Mouse (Mus musculus) cortical plate, adult 2 months (tissue): ENCODE results near the gene Ivns1abp. TPM values are rescaled to one million over a fixed set of nuclear protein-coding genes. Genes with fewer than 3 reads are reported as not detected.
A peak's percentile ranks its signal among the peaks of the same experiment; 100 is the strongest.

ENCODE experiments used
- H3K27ac ChIP-seq: fragments of 200-500 bp; 2 replicates; pipeline ENCODE4 v1.5.1; 2012; ENCODE audit warnings: low read length, control low read depth, inconsistent platforms; ENCODE audit not compliant: insufficient read depth
- H3K4me1 ChIP-seq: fragments of 200-500 bp; 2 replicates; pipeline ENCODE4 v1.6.1; 2011; ENCODE audit warnings: low read length; ENCODE audit not compliant: control insufficient read depth, insufficient read depth
- H3K4me3 ChIP-seq: fragments of 200-500 bp; 2 replicates; pipeline ENCODE4 v1.5.1; 2011; ENCODE audit warnings: mild to moderate bottlenecking, low read length, control low read depth; ENCODE audit not compliant: insufficient read depth
- CTCF ChIP-seq: fragments of 200-500 bp; IDR thresholded peaks from 2 replicates; pipeline ENCODE4 v1.5.1; 2011; ENCODE audit warnings: mild to moderate bottlenecking, control low read depth, low read length; ENCODE audit not compliant: insufficient read depth; ENCODE audit errors: extremely low read depth
- POLR2A ChIP-seq: fragments of 200-500 bp; IDR thresholded peaks from 2 replicates; pipeline ENCODE4 v1.6.1; 2011; ENCODE audit warnings: mild to moderate bottlenecking, low read length, control low read depth; ENCODE audit not compliant: insufficient read depth; ENCODE audit errors: extremely low read depth
- polyA plus RNA-seq: library from polyadenylated mRNA; depleted of rRNA; stranded (reverse); fragments of >200 nt; gene quantifications from 2 replicates; pipeline ENCODE4 v1.2.3, GENCODE M21; 2012; rRNA removed

The Ivns1abp gene
- polyA plus RNA-seq, 1 experiment, result 131 TPM

- H3K27ac ChIP-seq, result no peak overlapping the region
- TF ChIP-seq CTCF, result no peak
- no peak for TF ChIP-seq POLR2A
- no peak overlapping the region for H3K4me3 ChIP-seq
- peaks cover 4% of the 10 kb centered on the region for H3K4me1 ChIP-seq
Observed at GRCm38 (mm10) chr1:151355994-151356393, 11.7 kb downstream of the Ivns1abp start.

GRCm38 (mm10) chr1:151359374-151359773 is 15.1 kb downstream of the Ivns1abp start:
- TF ChIP-seq CTCF, result no peak
- TF ChIP-seq POLR2A, result no peak
- Histone ChIP-seq H3K4me3 (no peak overlapping the region), H3K4me1 (peaks cover 4% of the 10 kb centered on the region), H3K27ac (peak overlapping the region; percentile 69; the same call in 1 of the 2 replicates)

GRCm38 (mm10) chr1:151366944-151367605 is 22.8 kb downstream of the Ivns1abp start:
- H3K27ac ChIP-seq, result no peak overlapping the region
- TF ChIP-seq CTCF, result no peak
- TF ChIP-seq POLR2A, result no peak
- no peak overlapping the region for H3K4me3 ChIP-seq
- H3K4me1 ChIP-seq, result no peaks in the 10 kb centered on the region

DNA sequence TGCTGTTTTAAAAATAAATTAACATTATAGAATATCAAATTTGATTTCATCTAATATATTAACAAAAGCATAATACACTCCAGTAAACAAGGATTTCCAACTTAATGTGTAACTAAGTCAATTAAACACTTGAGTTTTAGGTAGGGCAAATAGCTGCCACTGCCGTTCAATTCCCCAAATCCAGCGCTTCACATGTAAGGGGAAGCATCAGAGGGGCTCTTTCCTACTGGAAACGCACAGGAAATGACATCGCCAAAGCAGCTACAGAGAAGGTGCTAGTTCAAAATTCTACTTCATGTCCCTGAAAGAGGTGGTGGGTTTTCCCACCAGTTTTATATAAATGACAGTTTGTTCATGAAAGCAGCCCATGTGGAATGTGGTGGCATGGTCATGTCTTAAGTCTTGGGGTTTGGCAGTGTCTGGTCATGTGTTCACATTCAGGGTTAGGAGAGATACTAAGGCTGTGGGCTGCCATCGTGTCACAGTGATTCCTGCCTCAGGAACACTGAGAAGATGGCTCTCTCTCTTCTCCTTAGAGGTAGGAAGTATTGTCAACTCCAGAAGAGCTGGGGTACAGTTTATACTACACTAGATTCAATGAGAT is 23.5 kb downstream of the Ivns1abp start:
- H3K27ac ChIP-seq, result no peak overlapping the region
- no peak for TF ChIP-seq CTCF
- TF ChIP-seq POLR2A, result no peak
- H3K4me1 ChIP-seq, result no peaks in the 10 kb centered on the region
- H3K4me3 ChIP-seq, result no peak overlapping the region

DNA sequence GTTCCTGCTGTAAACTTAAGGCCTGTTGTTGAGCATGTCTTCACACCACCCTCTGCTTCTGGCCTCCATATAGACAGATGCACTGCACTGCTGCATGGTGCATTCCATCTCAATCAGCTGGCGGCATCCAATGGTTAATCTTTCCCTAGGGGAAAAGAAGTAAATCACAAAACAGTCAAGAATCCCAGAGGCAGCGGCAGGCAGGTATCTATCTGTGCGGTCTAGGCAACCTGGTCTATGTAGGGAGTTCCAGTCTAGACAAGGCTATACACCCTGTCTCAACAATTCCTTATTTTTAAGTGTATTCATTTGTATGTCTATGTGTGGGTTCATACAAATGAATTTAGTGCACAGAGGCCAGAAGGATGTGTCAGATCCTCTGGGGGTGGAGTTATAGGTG is 24.2 kb downstream of the Ivns1abp start:
- TF ChIP-seq POLR2A (no peak), CTCF (no peak)
- no peak overlapping the region for H3K27ac ChIP-seq
- H3K4me1 ChIP-seq, result no peaks in the 10 kb centered on the region
- no peak overlapping the region for H3K4me3 ChIP-seq

- Histone ChIP-seq H3K4me1 (no peaks in the 10 kb centered on the region), H3K4me3 (no peak overlapping the region), H3K27ac (no peak overlapping the region)
- no peak for TF ChIP-seq POLR2A
- TF ChIP-seq CTCF, result no peak
Observed at GRCm38 (mm10) chr1:151370573-151370972, 26.3 kb downstream of the Ivns1abp start.

- Histone ChIP-seq H3K4me1 (no peaks in the 10 kb centered on the region), H3K27ac (no peak overlapping the region), H3K4me3 (no peak overlapping the region)
- no peak for TF ChIP-seq CTCF
Observed at GRCm38 (mm10) chr1:151371543-151371942, 27.3 kb downstream of the Ivns1abp start.

GRCm38 (mm10) chr1:151372823-151373222 is 28.5 kb downstream of the Ivns1abp start:
- Histone ChIP-seq H3K27ac (no peak overlapping the region), H3K4me3 (no peak overlapping the region), H3K4me1 (no peaks in the 10 kb centered on the region)
- no peak for TF ChIP-seq POLR2A
- no peak for TF ChIP-seq CTCF

GRCm38 (mm10) chr1:151377353-151377752 is 33.1 kb downstream of the Ivns1abp start:
- no peak overlapping the region for H3K4me3 ChIP-seq
- TF ChIP-seq POLR2A (no peak), CTCF (no peak)
- no peaks in the 10 kb centered on the region for H3K4me1 ChIP-seq
- no peak overlapping the region for H3K27ac ChIP-seq

GRCm38 (mm10) chr1:151390029-151390428 is 45.8 kb downstream of the Ivns1abp start:
- Histone ChIP-seq H3K27ac (no peak overlapping the region), H3K4me1 (no peaks in the 10 kb centered on the region), H3K4me3 (no peak overlapping the region)
- no peak for TF ChIP-seq POLR2A
- TF ChIP-seq CTCF, result peak; percentile 49

DNA sequence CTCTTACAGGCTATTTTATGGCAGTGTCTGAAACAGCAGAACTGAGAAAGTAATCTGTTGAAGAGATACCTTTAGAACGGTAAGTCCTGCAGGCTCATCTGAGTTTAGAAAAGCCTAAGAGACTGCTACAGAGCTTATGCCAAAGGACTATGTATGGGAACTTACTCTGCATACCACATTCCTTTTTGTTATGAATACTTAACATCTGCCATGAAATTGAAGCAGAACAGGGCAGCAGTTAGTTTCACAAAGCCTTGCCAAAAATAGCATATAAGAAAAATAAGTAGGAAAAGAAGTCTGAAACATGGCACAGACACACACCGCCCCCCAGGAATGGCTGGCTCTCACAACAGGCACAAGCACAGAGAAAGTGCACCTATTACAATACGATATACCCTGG is 65.5 kb downstream of the Ivns1abp start:
- H3K4me3 ChIP-seq, result no peak overlapping the region
- no peak overlapping the region for H3K27ac ChIP-seq
- H3K4me1 ChIP-seq, result peaks cover 1% of the 10 kb centered on the region; the same call in 1 of the 2 replicates
- no peak for TF ChIP-seq CTCF
- no peak for TF ChIP-seq POLR2A

Other genes starting within 250 kb of the Ivns1abp start
- gene Gm47985, start 161.9 kb upstream of the Ivns1abp start, polyA plus RNA-seq, result not detected in 2 replicates
- gene Gm8947, start 152.1 kb upstream of the Ivns1abp start, polyA plus RNA-seq, result not detected in 2 replicates
- not detected in 2 replicates for gene Gm47995, start 146.0 kb upstream of the Ivns1abp start, polyA plus RNA-seq
- gene 3110040M04Rik, start 140.4 kb upstream of the Ivns1abp start, polyA plus RNA-seq, result not detected in 2 replicates
- gene Gm47996, start 134.3 kb upstream of the Ivns1abp start, polyA plus RNA-seq, result not detected in 2 replicates
- 10.9 and 12.3 TPM in 2 replicates for gene Swt1, start 84.0 kb downstream of the Ivns1abp start, polyA plus RNA-seq
- 29.8 and 31.3 TPM in 2 replicates for gene Trmt1l, start 84.1 kb downstream of the Ivns1abp start, polyA plus RNA-seq
- 33.8 and 33.9 TPM in 2 replicates for gene Rnf2, start 156.5 kb downstream of the Ivns1abp start, polyA plus RNA-seq
- 1.6 and 2.1 TPM in 2 replicates for gene Fam129a, start 226.7 kb downstream of the Ivns1abp start, polyA plus RNA-seq